Mouse (Mus musculus): ENCODE results near the gene Zfyve9. TPM values are rescaled to one million over a fixed set of nuclear protein-coding genes. Genes with fewer than 3 reads are reported as not detected.

Zfyve9 gene
- polyA plus RNA-seq (2014; fragmentation: Nextera tagmentation; extraction: Ambion mirVana) = 4.5 and 4.9 TPM in 2 replicates

- Histone ChIP-seq H3K9ac (ENCODE audit: low read length) (peak within 1 kb of the TSS; percentile 89), H3K27me3 (replicated peaks; ENCODE audit: control insufficient read depth, insufficient read depth, low read length) (no peaks in the 10 kb centered on the region), H3K27ac (ENCODE audit: low read depth) (peak within 1 kb of the TSS; percentile 97), H3K36me3 (ENCODE audit: control insufficient read depth, insufficient read depth, low read length) (no peaks in the 10 kb centered on the region), H3K4me1 (replicated peaks; ENCODE audit: control insufficient read depth, insufficient read depth, low read length) (0 out of 2 replicates have a peak, but pooled peaks cover 2% of the 10 kb centered on the region), H3K4me2 (ENCODE audit: low read length) (peak within 1 kb of the TSS; percentile 70), H3K4me3 (ENCODE audit: low read depth, low read length) (peak within 1 kb of the TSS; percentile 54), H3K9me3 (ENCODE audit: control insufficient read depth, low read length) (no peaks in the 10 kb centered on the region)
- peak; percentile 89 for DNase-seq (ENCODE audit: low spot score)
- under 1% methylated on average over 107 of the region's 111 CpGs for WGBS
- peak; percentile 86 for ATAC-seq (replicated peaks; ENCODE audit: low FRiP score, low TSS enrichment, low read depth)
These were observed at the start of gene Zfyve9 for GRCm38 (mm10) chr4:108780057-108780863. TSS of gene Zfyve9 (minus strand) at chr4:108780798.

GRCm38 (mm10) chr4:108826643-108827042 lies 46.0 kb upstream of the Zfyve9 start:
- DNase-seq (ENCODE audit: low spot score) (no peak), ATAC-seq (replicated peaks; ENCODE audit: low FRiP score, low TSS enrichment, low read depth) (no peak)
- Histone ChIP-seq H3K9ac (ENCODE audit: low read length) (no peak overlapping the region), H3K4me3 (ENCODE audit: low read depth, low read length) (no peak overlapping the region), H3K36me3 (ENCODE audit: control insufficient read depth, insufficient read depth, low read length) (peaks cover 85% of the 10 kb centered on the region), H3K9me3 (ENCODE audit: control insufficient read depth, low read length) (no peaks in the 10 kb centered on the region), H3K27ac (ENCODE audit: low read depth) (no peak overlapping the region), H3K4me2 (ENCODE audit: low read length) (no peak overlapping the region), H3K27me3 (replicated peaks; ENCODE audit: control insufficient read depth, insufficient read depth, low read length) (no peaks in the 10 kb centered on the region), H3K4me1 (replicated peaks; ENCODE audit: control insufficient read depth, insufficient read depth, low read length) (peaks cover 6% of the 10 kb centered on the region)
- WGBS = 95% methylated on average over 2 of the region's 2 CpGs

GRCm38 (mm10) chr4:108826096-108826495 lies 45.5 kb upstream of the Zfyve9 start:
- H3K27ac ChIP-seq (ENCODE audit: low read depth) = no peak overlapping the region
- ATAC-seq (replicated peaks; ENCODE audit: low FRiP score, low TSS enrichment, low read depth) (no peak), DNase-seq (ENCODE audit: low spot score) (no peak)
- H3K36me3 ChIP-seq (ENCODE audit: control insufficient read depth, insufficient read depth, low read length) = peaks cover 90% of the 10 kb centered on the region
- 87% methylated on average over 1 of the region's 1 CpGs for WGBS
- no peaks in the 10 kb centered on the region for H3K27me3 ChIP-seq (replicated peaks; ENCODE audit: control insufficient read depth, insufficient read depth, low read length)
- H3K4me3 ChIP-seq (ENCODE audit: low read depth, low read length) = no peak overlapping the region
- H3K9ac ChIP-seq (ENCODE audit: low read length) = no peak overlapping the region
- H3K4me1 ChIP-seq (replicated peaks; ENCODE audit: control insufficient read depth, insufficient read depth, low read length) = peaks cover 2% of the 10 kb centered on the region; the same call in 1 of the 2 replicates
- H3K9me3 ChIP-seq (ENCODE audit: control insufficient read depth, low read length) = no peaks in the 10 kb centered on the region
- H3K4me2 ChIP-seq (ENCODE audit: low read length) = no peak overlapping the region

GRCm38 (mm10) chr4:108825677-108826076 lies 45.1 kb upstream of the Zfyve9 start:
- 94% methylated on average over 3 of the region's 3 CpGs for WGBS
- Histone ChIP-seq H3K9me3 (ENCODE audit: control insufficient read depth, low read length) (no peaks in the 10 kb centered on the region), H3K4me3 (ENCODE audit: low read depth, low read length) (no peak overlapping the region), H3K27ac (ENCODE audit: low read depth) (no peak overlapping the region), H3K36me3 (ENCODE audit: control insufficient read depth, insufficient read depth, low read length) (peaks cover 94% of the 10 kb centered on the region), H3K4me2 (ENCODE audit: low read length) (no peak overlapping the region), H3K4me1 (replicated peaks; ENCODE audit: control insufficient read depth, insufficient read depth, low read length) (no peaks in the 10 kb centered on the region), H3K9ac (ENCODE audit: low read length) (no peak overlapping the region), H3K27me3 (replicated peaks; ENCODE audit: control insufficient read depth, insufficient read depth, low read length) (no peaks in the 10 kb centered on the region)
- ATAC-seq (replicated peaks; ENCODE audit: low FRiP score, low TSS enrichment, low read depth) (no peak), DNase-seq (ENCODE audit: low spot score) (no peak)

- Histone ChIP-seq H3K27ac (ENCODE audit: low read depth) (no peak overlapping the region), H3K27me3 (replicated peaks; ENCODE audit: control insufficient read depth, insufficient read depth, low read length) (no peaks in the 10 kb centered on the region), H3K4me3 (ENCODE audit: low read depth, low read length) (no peak overlapping the region), H3K9me3 (ENCODE audit: control insufficient read depth, low read length) (no peaks in the 10 kb centered on the region), H3K4me1 (replicated peaks; ENCODE audit: control insufficient read depth, insufficient read depth, low read length) (no peaks in the 10 kb centered on the region), H3K9ac (ENCODE audit: low read length) (no peak overlapping the region), H3K36me3 (ENCODE audit: control insufficient read depth, insufficient read depth, low read length) (peaks cover 11% of the 10 kb centered on the region), H3K4me2 (ENCODE audit: low read length) (no peak overlapping the region)
- DNase-seq (ENCODE audit: low spot score) (no peak), ATAC-seq (replicated peaks; ENCODE audit: low FRiP score, low TSS enrichment, low read depth) (no peak)
- WGBS = 73% methylated on average over 6 of the region's 6 CpGs
These were observed 31.0 kb upstream of the Zfyve9 start for GRCm38 (mm10) chr4:108811550-108811949.

GRCm38 (mm10) chr4:108811142-108811541 lies 30.5 kb upstream of the Zfyve9 start:
- H3K9me3 ChIP-seq (ENCODE audit: control insufficient read depth, low read length) = no peaks in the 10 kb centered on the region
- H3K27me3 ChIP-seq (replicated peaks; ENCODE audit: control insufficient read depth, insufficient read depth, low read length) = no peaks in the 10 kb centered on the region
- ATAC-seq (replicated peaks; ENCODE audit: low FRiP score, low TSS enrichment, low read depth) (no peak), DNase-seq (ENCODE audit: low spot score) (no peak)
- peaks cover 11% of the 10 kb centered on the region for H3K36me3 ChIP-seq (ENCODE audit: control insufficient read depth, insufficient read depth, low read length)
- H3K4me3 ChIP-seq (ENCODE audit: low read depth, low read length) = no peak overlapping the region
- no peak overlapping the region for H3K9ac ChIP-seq (ENCODE audit: low read length)
- no peak overlapping the region for H3K27ac ChIP-seq (ENCODE audit: low read depth)
- H3K4me1 ChIP-seq (replicated peaks; ENCODE audit: control insufficient read depth, insufficient read depth, low read length) = no peaks in the 10 kb centered on the region
- H3K4me2 ChIP-seq (ENCODE audit: low read length) = no peak overlapping the region
- 62% methylated on average over 4 of the region's 4 CpGs for WGBS

- Histone ChIP-seq H3K4me3 (ENCODE audit: low read depth, low read length) (no peak overlapping the region), H3K27me3 (replicated peaks; ENCODE audit: control insufficient read depth, insufficient read depth, low read length) (no peaks in the 10 kb centered on the region), H3K9me3 (ENCODE audit: control insufficient read depth, low read length) (no peaks in the 10 kb centered on the region), H3K9ac (ENCODE audit: low read length) (no peak overlapping the region), H3K36me3 (ENCODE audit: control insufficient read depth, insufficient read depth, low read length) (no peaks in the 10 kb centered on the region), H3K27ac (ENCODE audit: low read depth) (no peak overlapping the region), H3K4me1 (replicated peaks; ENCODE audit: control insufficient read depth, insufficient read depth, low read length) (peaks cover 6% of the 10 kb centered on the region), H3K4me2 (ENCODE audit: low read length) (no peak overlapping the region)
- DNase-seq (ENCODE audit: low spot score) = no peak
- WGBS = 83% methylated on average over 2 of the region's 2 CpGs
- ATAC-seq (replicated peaks; ENCODE audit: low FRiP score, low TSS enrichment, low read depth) = no peak
These were observed 22.9 kb upstream of the Zfyve9 start for GRCm38 (mm10) chr4:108803535-108803934.

- WGBS = 54% methylated on average over 2 of the region's 2 CpGs
- no peak overlapping the region for H3K27ac ChIP-seq (ENCODE audit: low read depth)
- no peaks in the 10 kb centered on the region for H3K36me3 ChIP-seq (ENCODE audit: control insufficient read depth, insufficient read depth, low read length)
- no peaks in the 10 kb centered on the region for H3K27me3 ChIP-seq (replicated peaks; ENCODE audit: control insufficient read depth, insufficient read depth, low read length)
- peaks cover 6% of the 10 kb centered on the region for H3K4me1 ChIP-seq (replicated peaks; ENCODE audit: control insufficient read depth, insufficient read depth, low read length)
- peak; percentile 80 for DNase-seq (ENCODE audit: low spot score)
- no peaks in the 10 kb centered on the region for H3K9me3 ChIP-seq (ENCODE audit: control insufficient read depth, low read length)
- H3K9ac ChIP-seq (ENCODE audit: low read length) = no peak overlapping the region
- no peak for ATAC-seq (replicated peaks; ENCODE audit: low FRiP score, low TSS enrichment, low read depth)
- H3K4me2 ChIP-seq (ENCODE audit: low read length) = no peak overlapping the region
- H3K4me3 ChIP-seq (ENCODE audit: low read depth, low read length) = no peak overlapping the region
These were observed 17.7 kb upstream of the Zfyve9 start for GRCm38 (mm10) chr4:108798083-108798830.
